Mouse (Mus musculus) adrenal gland, postnatal 10 days (tissue): ENCODE data around the gene Ints3. TPM values are rescaled to one million over a fixed set of nuclear protein-coding genes. Genes with fewer than 3 reads are reported as not detected.

ENCODE experiments used
- DNase-seq: peaks from one replicate; pipeline ENCODE4 v3.0.0; 2021; ENCODE audit warnings: mixed read lengths
- long read RNA-seq, 2 experiments: library from polyadenylated mRNA; stranded (forward); transcript quantifications; one replicate each; pipeline ENCODE4 v2.0.0; 2021
- total RNA-seq, 2 experiments: library from RNA; stranded (reverse); gene quantifications; 2 replicates each; pipeline ENCODE4 v1.2.3; 2021

The Ints3 gene
- total RNA-seq: 10 to 100 TPM; 46.8 to 51.6 TPM
- long read RNA-seq, experiment 1, full-length matches to known transcripts: 11 of 58 reads
- long read RNA-seq, experiment 1, partial matches to known transcripts: 10 of 58 reads
- long read RNA-seq, experiment 1, other reads (novel, unspliced or antisense): 37 of 58 reads
- long read RNA-seq, experiment 2, full-length matches to known transcripts: 19 of 63 reads
- long read RNA-seq, experiment 2, partial matches to known transcripts: 5 of 63 reads
- long read RNA-seq, experiment 2, other reads (novel, unspliced or antisense): 39 of 63 reads

DNA sequence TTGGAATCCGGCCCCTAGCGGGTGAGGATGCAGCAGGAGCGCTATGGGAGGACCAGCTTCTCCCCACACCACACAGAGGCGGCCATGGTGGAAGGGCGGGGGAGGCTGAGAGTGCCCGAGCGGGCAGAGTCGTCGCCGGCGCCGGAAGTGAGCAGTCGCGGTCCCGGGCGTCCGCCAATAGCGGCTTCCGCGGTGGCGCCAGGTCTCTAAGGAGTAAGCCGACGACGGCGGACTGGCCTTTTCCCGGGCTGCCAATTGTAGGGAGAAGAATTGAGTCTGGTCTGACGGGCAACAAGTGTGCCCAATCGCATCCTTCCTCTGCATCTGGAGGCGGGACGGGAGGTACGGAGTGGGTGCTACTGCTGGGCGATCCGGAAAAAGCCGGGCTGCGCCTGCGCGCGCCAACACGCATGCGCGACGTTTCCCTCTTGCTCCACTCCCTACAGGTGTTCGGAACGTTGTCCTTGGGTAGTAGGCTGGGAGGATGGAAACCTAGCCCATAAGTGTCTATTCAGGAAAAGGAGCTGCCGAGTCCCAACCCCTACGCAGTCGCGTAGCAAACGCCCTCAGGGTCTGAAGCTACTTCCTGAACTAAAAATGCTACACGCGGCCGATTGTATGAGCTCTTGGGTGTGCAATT lies at the start of gene Ints3:
Ints3 (minus strand) TSS at position 242 of the 640 bp plus-strand sequence.
- peak; percentile 100 for DNase-seq

DNA sequence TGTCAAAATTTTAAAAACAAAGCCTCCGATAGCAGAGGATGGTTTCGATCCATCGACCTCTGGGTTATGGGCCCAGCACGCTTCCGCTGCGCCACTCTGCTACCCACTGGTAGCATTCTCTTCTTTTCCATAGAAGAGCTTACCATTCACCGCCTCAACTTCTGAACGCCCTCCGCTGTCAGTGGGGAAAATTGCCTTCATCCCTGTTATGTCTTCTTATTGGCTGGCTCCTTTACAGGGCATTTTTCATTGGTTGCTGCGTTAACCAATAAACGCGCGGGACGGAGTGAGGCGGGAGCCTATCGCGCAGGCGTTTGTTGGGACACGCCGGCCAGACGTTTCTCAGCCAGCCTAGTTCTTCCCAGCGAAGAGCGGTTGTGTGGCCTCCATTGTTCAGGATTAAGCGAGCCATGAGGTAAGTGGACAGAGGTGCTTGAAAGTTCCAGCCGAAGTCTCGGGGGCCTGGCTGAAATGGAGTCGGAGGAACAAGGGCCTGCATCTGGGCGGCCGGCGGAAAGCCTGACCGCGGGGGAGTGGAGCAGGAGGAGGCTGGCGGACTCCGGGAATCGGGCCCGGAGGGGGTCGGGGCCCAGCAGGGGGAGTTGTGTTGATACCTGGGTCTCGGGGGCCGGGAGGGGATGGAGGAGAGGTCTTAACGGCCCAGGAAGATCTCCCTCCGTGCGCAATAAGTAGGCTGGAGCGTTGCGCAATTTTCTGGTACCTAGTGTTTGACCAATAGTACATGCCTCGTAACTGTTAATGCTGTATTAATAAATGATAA lies 42.6 kb upstream of the Ints3 start, which contains the start of gene Ilf2:
Ilf2 (plus strand) TSS at position 296 of the 781 bp plus-strand sequence.
- peak; percentile 95 for DNase-seq

DNA sequence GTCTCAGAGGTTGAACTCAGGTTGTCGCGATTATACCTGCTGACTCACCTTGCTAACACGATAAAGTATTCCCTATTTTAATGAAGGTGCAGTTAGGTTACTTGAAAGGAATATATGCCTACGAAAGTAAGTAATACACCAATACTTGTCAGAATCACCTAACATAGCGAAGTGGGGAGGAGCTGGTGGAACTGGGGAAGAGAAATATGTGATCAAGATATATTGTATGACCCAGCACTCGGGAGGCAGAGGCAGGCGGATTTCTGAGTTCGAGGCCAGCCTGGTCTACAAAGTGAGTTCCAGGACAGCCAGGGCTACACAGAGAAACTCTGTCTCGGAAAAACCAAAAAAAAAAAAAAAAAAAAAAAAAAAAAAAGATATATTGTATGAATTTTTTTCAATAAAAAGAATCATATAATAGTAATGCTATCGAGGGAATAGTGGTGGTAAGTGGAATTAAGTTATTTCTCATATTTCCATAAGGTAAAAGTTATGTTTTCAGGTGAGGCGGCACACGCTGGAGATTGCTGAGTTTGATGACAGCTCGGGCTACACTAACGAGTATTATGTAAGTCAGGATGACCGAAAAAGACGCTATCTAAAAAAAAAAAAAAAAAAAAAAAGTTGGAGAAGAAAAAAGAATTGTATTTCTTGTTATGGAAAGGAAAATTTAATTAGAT lies 41.9 kb upstream of the Ints3 start:
- DNase-seq: no peak

DNA sequence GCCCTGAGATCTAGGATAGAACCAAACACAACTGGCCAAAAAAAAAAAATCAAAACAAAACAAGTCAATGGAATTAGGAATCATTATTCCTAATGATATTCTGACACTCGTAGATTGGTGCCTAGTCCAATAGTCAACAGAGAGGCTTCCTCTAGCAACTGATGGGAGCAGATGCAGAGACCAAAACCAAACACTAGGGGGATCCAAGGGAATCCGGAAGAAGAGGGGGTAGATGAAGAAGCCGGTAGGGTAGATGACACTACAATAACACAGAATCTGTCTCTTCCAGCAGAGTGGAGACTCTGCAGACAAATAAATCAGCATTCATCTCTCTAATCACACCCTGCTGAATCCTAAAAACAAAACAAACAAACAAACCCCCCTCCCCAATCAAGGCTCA lies 38.8 kb upstream of the Ints3 start:
- peak; percentile 66 for DNase-seq

DNA sequence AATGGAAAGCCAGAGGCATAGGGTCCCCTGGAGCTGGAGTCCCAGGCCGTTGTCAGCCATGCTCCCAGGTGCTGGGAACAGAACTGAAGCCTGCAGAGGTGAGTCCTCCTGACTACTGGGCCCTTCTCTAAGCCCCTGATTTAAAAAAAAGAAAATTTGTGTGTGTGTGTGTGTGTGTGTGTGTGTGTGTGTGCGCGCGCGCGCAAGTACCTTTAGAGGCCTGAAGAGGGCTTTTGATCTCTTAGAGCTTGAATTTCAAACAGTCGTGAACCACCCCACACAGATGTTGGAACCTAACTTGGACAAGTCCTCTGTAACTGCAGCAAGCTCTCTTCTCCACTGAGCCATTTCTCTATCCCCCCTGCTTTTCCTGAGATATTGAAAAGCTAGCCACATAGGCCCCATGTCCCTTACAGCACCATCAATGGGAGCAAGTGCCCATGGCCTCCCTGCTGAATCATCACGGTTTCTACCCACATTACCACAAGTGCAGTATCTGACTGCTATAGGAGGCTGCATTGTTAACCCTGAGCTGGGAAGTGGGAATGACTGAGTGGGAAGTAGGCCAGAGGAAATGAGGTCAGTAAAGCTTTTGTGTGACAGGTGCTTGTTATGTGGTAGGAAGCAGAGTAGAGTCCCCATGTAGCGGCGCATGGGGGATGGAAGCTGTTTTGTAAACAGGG lies 34.3 kb upstream of the Ints3 start:
- DNase-seq: no peak

DNA sequence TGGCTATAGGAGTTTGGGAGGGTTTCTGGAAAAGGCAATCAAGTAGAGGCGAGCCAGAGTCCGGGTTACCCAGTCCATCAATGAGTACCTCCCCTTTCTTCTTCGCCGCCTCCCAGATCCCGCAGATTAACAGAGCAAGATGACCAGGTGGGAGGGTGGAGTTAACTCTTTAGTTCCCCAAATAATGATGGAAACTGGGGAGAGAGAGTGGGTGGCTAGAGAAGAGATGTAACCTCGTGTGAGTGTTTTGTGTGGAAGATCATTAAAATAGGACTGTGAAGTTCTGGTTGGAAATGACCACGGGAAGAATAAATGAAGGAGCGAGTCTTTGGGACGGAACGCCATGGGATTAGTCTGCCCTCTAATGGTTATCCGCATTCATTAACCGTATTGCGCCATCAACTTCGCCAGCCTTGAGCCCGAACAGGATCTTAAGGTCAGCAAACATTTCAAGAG lies 32.9 kb upstream of the Ints3 start:
- peak; percentile 77 for DNase-seq

DNA sequence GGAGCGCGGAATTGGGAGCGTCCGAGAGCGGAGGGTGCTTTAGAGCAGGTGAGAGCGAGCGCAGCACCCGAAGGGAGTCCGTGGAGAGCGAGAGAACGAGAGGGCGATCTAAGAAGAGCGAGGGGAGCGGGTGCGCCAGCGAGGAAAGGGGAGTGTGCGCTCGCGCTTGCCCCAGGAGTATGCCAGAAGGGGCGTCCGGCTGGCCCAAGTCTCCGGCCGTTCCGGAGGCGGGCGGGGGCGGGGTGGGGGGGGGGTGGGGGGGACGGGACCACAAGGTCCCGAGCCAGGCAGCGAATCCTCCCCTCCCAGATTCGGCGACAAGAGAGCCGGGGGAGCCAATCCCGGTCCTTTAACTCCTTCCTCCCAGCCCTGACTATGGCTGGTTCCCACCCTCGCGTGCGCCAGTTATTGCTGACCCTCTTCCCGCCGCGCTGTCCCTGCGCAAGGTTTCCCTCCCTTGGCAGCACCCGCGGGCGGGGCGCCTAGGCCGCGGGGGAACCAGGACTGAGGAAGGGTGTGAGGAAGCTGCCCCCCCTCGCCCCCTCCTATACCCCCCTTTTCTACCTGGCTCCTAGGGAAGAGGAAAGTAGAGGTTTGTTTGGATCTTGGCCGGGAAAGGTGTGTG lies 32.4 kb upstream of the Ints3 start, which contains the start of gene Npr1:
Npr1 (minus strand) TSS at position 181 of the 625 bp plus-strand sequence.
- peak; percentile 78 for DNase-seq

DNA sequence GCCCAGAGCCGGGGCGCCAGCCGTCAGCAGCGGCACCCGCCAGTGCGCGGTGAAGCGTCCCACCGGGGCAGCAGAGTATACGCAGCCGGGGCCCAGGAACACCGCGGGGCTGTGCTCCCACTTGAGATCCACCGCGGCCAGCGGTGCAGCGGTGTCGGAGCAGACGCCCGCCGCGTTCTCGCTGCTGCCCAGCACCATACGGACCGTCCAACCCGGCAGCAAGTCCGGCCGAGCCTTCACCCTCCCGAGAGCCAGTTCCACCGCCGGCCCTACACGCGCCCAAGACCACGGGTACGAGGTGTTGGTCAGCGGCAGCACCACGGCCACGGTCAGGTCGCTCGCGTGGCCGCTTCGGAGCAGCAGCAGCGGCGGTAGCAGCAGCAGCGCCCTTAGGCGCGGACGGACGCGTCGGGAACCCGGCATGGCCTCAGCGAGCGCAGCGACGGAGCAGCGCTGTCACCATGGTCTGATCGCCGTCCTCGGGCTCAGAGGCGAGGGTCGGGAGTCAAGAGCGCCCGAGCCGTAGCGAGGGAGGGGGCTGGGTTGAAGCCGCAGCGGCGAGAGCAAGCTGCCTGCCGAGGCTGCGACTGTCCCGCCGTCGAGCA lies 31.8 kb upstream of the Ints3 start:
- peak; percentile 62 for DNase-seq

DNA sequence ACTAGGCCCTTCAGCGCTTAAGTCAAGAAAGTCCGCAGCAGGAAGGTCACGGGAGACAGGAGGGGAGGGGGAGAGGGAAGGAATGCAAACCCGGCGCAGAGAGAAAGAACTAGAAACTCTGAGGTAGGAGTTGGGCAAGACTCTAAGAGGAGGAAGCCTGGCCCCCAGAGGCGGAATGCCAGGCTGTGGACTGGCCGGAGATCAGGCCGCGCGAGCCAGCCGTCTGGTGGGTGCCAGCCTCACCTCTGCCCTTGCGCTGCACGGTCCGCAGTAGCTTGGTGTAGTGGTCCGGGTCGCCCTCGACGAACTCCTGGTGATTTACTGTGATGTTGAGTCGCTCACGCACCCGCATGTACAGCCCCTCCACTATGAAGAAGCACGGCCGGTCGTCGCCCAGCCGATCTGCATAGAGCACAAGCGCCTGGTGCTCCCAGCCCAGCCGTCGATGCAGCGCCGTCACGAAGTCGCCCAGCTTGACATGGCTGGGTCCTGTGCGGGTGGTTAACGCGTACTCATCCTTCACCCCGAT lies 31.2 kb upstream of the Ints3 start:
- DNase-seq: peak; percentile 79

DNA sequence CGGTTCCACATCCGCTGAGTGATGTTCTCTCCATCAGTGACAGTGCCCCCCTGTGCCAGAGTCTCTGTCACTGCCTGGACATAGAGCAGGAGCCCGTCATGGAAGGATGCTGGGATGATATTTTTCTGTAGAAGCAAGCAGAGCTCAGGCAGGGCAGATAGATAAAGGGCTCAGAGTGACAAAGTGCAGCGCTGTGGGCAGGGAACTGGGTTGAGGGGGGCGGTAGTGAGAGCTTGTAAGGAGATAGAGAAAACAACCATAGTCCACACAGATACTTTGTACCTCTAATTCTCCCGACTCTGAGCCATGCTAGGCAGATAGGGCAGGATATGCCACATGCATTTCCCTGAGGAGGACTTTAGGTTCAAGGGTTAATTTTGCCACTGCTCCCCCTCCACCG lies 29.2 kb upstream of the Ints3 start:
- no peak for DNase-seq

DNA sequence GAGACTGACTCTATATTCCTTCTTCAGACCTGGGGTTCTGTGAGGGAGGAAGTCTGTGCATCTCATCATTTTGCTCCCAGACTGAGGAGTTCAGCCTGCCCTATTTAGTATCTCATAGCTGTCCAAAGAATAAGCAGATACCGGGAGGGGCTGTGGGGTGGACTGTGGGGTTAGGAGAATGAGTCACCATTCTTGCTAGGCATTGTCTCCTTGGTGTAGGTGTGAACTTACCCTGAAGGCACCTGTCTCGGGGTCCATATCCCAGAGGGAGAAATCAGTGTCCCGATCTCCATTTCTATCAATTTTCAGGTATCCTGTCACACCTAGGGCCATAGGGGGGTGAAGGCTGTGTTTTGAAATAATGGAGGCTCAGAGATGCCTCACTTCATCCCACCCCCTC lies 28.5 kb upstream of the Ints3 start:
- DNase-seq: no peak

DNA sequence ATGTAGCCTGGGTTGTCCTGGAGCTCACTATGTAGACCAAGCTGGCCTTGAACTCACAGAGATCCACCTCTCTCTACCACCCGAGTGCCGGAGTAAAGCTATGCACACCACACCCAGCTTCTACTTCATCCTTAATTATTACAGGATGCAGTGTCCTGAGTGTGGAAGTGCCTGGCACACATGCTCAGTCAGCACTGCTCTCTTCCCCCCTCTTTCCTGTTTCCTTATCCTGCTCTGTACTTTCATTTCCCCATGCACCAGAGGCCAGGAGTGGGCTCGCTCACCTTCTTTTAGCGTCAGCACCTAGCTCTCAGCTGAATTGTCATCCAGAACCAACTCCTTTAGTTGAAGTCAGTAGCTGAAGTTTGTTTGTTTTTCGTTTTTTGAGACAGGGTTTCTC lies 26.9 kb upstream of the Ints3 start:
- no peak for DNase-seq

DNA sequence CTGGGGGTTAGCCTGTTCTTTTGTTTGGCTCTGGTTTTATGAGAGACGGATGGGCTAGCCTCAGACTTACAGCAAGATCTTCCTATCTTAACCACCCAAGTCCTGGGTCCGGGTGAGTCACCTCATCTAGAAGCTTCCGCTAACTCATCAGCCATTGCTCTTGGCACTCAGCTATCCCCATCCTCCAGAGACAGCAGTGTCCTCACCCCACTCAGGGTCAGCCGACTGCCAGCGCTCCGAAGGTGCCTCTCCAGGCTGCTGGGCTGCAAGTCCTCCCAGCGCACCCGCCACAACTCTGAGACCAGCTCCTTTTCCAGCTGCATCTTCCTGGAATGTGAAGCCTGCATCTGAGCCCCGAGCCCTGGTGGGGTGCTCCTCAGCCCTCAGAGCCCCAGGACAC lies 26.3 kb upstream of the Ints3 start:
- no peak for DNase-seq

DNA sequence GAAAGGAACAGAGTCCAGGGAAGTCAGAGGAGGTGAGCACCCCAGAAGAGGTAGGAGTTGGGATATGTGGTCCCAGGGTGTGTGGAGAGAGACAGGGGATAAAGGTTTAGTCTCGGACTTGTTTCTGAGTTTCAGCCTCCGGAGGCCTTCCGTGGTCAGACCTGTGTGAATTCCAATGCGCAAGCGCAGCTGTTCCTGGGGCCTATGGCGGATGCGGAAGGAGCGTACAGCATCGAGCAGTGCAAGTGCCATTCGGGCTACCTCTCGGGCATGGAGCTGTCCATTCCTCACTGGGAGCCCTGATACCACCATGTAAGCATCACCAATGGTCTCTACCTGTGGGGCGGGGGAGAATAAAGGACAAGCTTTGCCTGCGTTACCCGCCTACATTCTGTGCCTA lies 21.5 kb upstream of the Ints3 start:
- DNase-seq: no peak

DNA sequence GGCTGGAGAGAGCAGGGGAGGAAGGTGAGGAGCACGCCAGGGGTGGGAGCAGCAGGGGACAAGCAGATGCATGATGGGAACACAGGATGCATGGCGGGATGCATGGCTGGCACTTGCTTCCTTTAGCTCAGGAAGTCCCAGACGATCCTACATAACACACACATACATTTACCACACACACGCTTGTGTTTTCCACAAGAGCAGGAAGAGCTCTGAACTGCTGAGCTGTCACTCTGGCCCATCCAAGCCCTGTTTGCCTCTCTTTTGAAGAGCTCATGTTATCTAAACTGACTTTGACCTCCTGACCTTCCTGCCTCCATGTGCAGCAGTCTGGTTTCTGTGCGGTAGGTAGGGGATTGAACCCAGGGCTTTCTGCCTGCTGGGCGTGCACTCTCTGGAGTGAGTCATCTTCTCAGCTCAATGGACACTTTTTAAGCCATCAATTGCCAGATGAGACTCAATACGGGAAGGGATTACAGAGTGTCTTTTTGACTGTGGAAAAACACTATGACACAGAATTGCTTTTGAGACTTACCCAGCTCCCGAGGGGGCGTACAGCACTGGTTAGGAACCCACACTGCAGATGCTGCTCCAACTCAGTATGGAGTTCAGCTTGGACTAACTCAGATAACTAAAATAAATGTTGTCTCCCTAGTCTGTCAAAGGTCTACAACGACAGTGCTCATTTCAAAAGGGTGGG lies 18.1 kb upstream of the Ints3 start:
- no peak for DNase-seq

DNA sequence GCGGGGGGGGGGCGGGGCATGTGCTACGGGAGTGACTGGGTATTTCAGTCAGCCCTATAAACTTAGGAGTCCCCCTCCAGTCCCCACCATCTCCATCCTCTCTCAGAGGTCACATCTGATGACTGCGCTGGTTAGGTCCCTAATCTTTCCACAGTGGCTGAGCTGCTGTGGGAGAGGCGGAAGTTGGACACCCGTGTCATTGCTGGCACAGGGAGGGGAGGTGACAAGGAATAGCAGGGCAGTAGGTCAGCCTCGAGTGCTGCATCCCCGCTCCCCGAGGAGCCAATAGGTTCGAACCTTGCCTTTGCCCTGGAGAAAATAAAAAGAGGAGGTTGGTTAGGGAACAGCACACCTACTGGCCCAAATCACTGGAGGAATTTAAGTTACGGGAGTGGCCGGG lies 17.5 kb upstream of the Ints3 start:
- no peak for DNase-seq

DNA sequence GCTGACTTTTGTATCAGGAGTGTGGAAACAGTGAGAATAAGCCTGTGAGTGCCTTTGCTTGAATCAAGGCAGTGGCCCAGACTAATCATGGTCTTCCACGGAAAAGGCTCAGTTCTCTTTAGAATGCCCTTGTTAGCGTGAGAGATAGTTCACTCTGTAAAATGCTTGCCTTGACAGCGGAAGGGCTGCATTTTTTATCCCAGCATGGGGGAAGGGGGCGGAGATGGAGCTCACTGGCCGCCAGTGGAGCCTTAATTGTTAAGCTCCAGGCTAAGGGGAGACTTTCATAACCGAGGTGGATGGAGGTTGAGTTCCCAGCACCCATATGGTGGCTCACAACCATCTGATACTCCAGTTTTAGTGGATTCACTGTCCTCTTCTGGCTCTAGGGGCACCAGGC lies 15.2 kb upstream of the Ints3 start:
- DNase-seq: no peak

DNA sequence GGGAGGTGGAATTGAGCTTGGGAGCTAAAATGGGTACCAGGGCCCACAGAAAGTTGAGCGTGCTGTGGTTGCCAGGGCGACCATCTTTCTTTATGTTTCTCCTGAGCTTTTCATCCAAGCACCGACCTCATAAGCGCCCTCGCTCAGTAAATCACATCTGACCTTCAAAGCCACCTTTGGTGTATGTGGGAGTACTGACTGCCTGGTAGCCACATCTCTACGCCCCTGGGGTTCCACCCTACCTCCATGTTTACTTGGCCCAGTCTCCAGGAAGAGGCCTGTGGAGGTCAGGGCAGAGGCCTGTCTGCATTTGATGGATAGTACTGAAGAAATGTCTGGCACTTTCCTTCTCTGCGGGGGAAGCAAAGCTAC lies 13.7 kb upstream of the Ints3 start:
- no peak for DNase-seq

DNA sequence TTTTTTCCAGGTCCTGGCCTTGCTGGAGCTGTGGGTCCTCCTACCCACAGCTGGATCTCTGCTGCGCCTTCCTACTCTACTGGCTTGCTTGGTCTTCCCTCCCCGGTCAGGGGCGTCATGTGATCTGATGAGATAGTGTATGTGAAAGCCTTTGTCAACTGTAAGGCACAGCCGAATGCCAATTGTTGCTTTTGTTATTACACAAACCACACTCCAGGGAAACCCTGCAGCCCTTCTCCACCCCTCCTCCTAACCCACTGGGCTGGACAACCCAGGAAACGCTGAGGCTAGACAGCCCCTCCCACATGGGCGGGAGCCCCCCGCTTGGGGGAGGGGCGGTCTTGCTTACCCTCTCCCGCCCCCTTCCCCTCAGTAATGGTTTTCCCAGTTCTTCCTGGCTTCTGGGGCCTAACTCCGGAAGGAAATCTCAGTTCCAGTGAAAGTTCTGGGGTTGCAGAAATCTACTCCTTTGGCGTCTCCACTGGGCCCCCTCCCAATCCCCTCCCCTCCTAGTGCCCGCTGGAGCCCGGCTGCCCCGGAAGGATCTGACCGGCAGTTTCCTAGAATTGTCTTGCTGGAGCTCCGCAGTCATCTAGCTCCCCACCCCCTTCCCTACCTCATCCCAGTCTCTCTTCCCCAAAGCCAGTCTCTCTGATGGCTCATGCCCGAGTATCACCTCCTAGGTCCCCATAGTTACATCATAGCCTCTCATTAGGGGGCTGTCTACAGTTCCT lies 13.1 kb upstream of the Ints3 start:
- peak; percentile 90 for DNase-seq
